Mouse (Mus musculus): ENCODE measurements at regions not wholly inside any gene's neighbourhood (a gene's known extent, or its start where the extent isn't known, plus 50 kb on each side); places are given as distances from the start of the nearest gene placed in this dataset.

DNA sequence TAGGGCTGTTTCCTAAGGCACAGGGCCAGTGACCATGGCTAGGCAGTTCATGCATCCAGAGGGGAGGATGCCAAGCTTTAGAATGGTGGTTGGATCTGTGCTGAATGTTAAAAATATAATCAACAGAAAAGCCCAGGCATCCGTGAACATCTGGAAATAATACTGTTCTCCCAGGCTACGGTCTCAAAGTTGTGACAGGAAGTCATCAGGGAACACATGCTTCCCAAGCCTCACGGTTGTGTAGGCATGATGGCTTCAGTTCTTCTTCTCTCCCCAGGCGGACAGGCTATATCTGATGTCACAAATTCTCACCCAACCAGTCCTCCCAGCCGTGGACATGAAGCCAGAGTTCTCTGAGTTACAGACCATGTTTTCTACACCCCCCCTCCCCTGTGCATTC, 275.4 kb downstream of the Cbln1 start:
- TF ChIP-seq NELFE (IDR thresholded peaks at IDR 0.05; ENCODE audit: low read depth, low read length) (no peak), MYC (IDR thresholded peaks at IDR 0.05; ENCODE audit: low read depth, low read length) (no peak), CHD2 (IDR thresholded peaks at IDR 0.05; ENCODE audit: low read length) (no peak), GATA1 (IDR thresholded peaks at IDR 0.05; ENCODE audit: low read depth, low read length) (no peak), MEF2A (IDR thresholded peaks at IDR 0.05; ENCODE audit: extremely low read depth, insufficient replicate concordance, low read depth, low read length, poor library complexity, severe bottlenecking) (no peak), UBTF (IDR thresholded peaks at IDR 0.05; ENCODE audit: borderline replicate concordance, insufficient read depth, low read depth, low read length) (no peak), CHD1 (IDR thresholded peaks at IDR 0.05; ENCODE audit: low read depth, low read length) (no peak), RAD21 (IDR thresholded peaks at IDR 0.05; ENCODE audit: low read depth, low read length) (no peak), ELF1 (IDR thresholded peaks at IDR 0.05; ENCODE audit: low read depth, low read length) (no peak), TCF12 (IDR thresholded peaks at IDR 0.05; ENCODE audit: low read depth, low read length) (no peak), MAX (IDR thresholded peaks at IDR 0.05; ENCODE audit: low read length) (no peak), HCFC1 (IDR thresholded peaks at IDR 0.05; ENCODE audit: low read depth, low read length) (no peak), ETS1 (IDR thresholded peaks at IDR 0.05; ENCODE audit: low read depth, low read length) (no peak), ZKSCAN1 (IDR thresholded peaks at IDR 0.05; ENCODE audit: low read depth, low read length) (no peak), POLR2A (IDR thresholded peaks at IDR 0.05; ENCODE audit: control insufficient read depth in 1 of 2, insufficient read depth in 1 of 2, low read depth in 1 of 2, low read length in 2 of 2, poor library complexity in 1 of 2) (no peak), JUND (IDR thresholded peaks at IDR 0.05; ENCODE audit: low read depth, low read length) (no peak), SMC3 (IDR thresholded peaks at IDR 0.05; ENCODE audit: low read depth, low read length) (no peak), ZNF384 (IDR thresholded peaks at IDR 0.05; ENCODE audit: low read depth, low read length) (no peak)
- Histone ChIP-seq H3K9me3 (replicated peaks; ENCODE audit: insufficient read depth, low read length) (no peaks in the 10 kb centered on the region), H3K27me3 (ENCODE audit: control insufficient read depth in 1 of 2, insufficient read depth in 2 of 2, low read length in 2 of 2) (no peaks in the 10 kb centered on the region), H3K27ac (ENCODE audit: control insufficient read depth, low read depth, low read length) (no peak overlapping the region), H3K4me3 (ENCODE audit: control insufficient read depth in 1 of 2, insufficient read depth in 1 of 2, low read depth in 2 of 2, low read length in 2 of 2) (no peak overlapping the region), H3K79me2 (ENCODE audit: control insufficient read depth, insufficient read depth, low read length, poor library complexity) (no peaks in the 10 kb centered on the region), H3K36me3 (ENCODE audit: control insufficient read depth in 1 of 2, insufficient read depth in 2 of 2, low read length in 2 of 2) (no peaks in the 10 kb centered on the region), H3K9ac (ENCODE audit: control insufficient read depth, low read depth, low read length, poor library complexity, severe bottlenecking) (no peak overlapping the region), H3K4me1 (ENCODE audit: control insufficient read depth in 1 of 2, insufficient read depth in 2 of 2, low read length in 2 of 2) (no peaks in the 10 kb centered on the region)
- no peak for DNase-seq (ENCODE audit: low read depth, low spot score)

- Histone ChIP-seq H3K9me3 (replicated peaks; ENCODE audit: insufficient read depth, low read length) (no peaks in the 10 kb centered on the region), H3K27ac (ENCODE audit: control insufficient read depth, low read depth, low read length) (no peak overlapping the region), H3K4me1 (ENCODE audit: control insufficient read depth in 1 of 2, insufficient read depth in 2 of 2, low read length in 2 of 2) (no peaks in the 10 kb centered on the region), H3K27me3 (ENCODE audit: control insufficient read depth in 1 of 2, insufficient read depth in 2 of 2, low read length in 2 of 2) (no peaks in the 10 kb centered on the region), H3K4me3 (ENCODE audit: control insufficient read depth in 1 of 2, insufficient read depth in 1 of 2, low read depth in 2 of 2, low read length in 2 of 2) (no peak overlapping the region), H3K36me3 (ENCODE audit: control insufficient read depth in 1 of 2, insufficient read depth in 2 of 2, low read length in 2 of 2) (no peaks in the 10 kb centered on the region), H3K79me2 (ENCODE audit: control insufficient read depth, insufficient read depth, low read length, poor library complexity) (no peaks in the 10 kb centered on the region), H3K9ac (ENCODE audit: control insufficient read depth, low read depth, low read length, poor library complexity, severe bottlenecking) (no peak overlapping the region)
- TF ChIP-seq CHD2 (IDR thresholded peaks at IDR 0.05; ENCODE audit: low read length) = no peak
- no peak for TF ChIP-seq USF2 (IDR thresholded peaks at IDR 0.05; ENCODE audit: borderline replicate concordance in 1 of 2, insufficient read depth in 1 of 2, low read depth in 1 of 2, low read length in 2 of 2)
- no peak for TF ChIP-seq POLR2AphosphoS2 (IDR thresholded peaks at IDR 0.05; ENCODE audit: low read length)
- no peak for TF ChIP-seq EP300 (IDR thresholded peaks at IDR 0.05; ENCODE audit: low read depth in 1 of 2, low read length in 2 of 2)
- TF ChIP-seq MEF2A (IDR thresholded peaks at IDR 0.05; ENCODE audit: extremely low read depth, insufficient replicate concordance, low read depth, low read length, poor library complexity, severe bottlenecking) = no peak
- no peak for TF ChIP-seq MYC (IDR thresholded peaks at IDR 0.05; ENCODE audit: low read depth, low read length)
- TF ChIP-seq MXI1 (IDR thresholded peaks at IDR 0.05; ENCODE audit: low read depth, low read length) = no peak
- TF ChIP-seq NRF1 (IDR thresholded peaks at IDR 0.05; ENCODE audit: insufficient read depth, low read depth, low read length, poor library complexity, severe bottlenecking) = no peak
- no peak for TF ChIP-seq KAT2A (conservative IDR thresholded peaks at IDR 0.05; ENCODE audit: low read depth, low read length)
- TF ChIP-seq MYB (IDR thresholded peaks at IDR 0.05; ENCODE audit: low read depth, low read length) = no peak
- no peak for TF ChIP-seq SMC3 (IDR thresholded peaks at IDR 0.05; ENCODE audit: low read depth, low read length)
- TF ChIP-seq MAX (IDR thresholded peaks at IDR 0.05; ENCODE audit: low read length) = no peak
- no peak for TF ChIP-seq HCFC1 (IDR thresholded peaks at IDR 0.05; ENCODE audit: low read depth, low read length)
- no peak for TF ChIP-seq GABPA (IDR thresholded peaks at IDR 0.05; ENCODE audit: low read depth, low read length)
- no peak for TF ChIP-seq JUND (IDR thresholded peaks at IDR 0.05; ENCODE audit: low read depth, low read length)
- TF ChIP-seq ZC3H11A (IDR thresholded peaks at IDR 0.05; ENCODE audit: low read depth, low read length) = no peak
- TF ChIP-seq ETS1 (IDR thresholded peaks at IDR 0.05; ENCODE audit: low read depth, low read length) = no peak
- TF ChIP-seq NELFE (IDR thresholded peaks at IDR 0.05; ENCODE audit: low read depth, low read length) = no peak
- TF ChIP-seq USF1 (IDR thresholded peaks at IDR 0.05; ENCODE audit: low read depth, low read length) = no peak
- TF ChIP-seq TBP (IDR thresholded peaks at IDR 0.05; ENCODE audit: low read depth, low read length) = no peak
- no peak for DNase-seq (ENCODE audit: low read depth, low spot score)
These were observed 276.4 kb downstream of the Cbln1 start for GRCm38 (mm10) chr8:87196050-87196449.
